Mouse (Mus musculus): ENCODE measurements around the gene Naa80. TPM values are rescaled to one million over a fixed set of nuclear protein-coding genes. Genes with fewer than 3 reads are reported as not detected.
A peak's percentile ranks its signal among the peaks of the same experiment; 100 is the strongest.

The Naa80 gene
- polyA plus RNA-seq, 1 experiment from 2014 or later: 15.1 TPM

DNA sequence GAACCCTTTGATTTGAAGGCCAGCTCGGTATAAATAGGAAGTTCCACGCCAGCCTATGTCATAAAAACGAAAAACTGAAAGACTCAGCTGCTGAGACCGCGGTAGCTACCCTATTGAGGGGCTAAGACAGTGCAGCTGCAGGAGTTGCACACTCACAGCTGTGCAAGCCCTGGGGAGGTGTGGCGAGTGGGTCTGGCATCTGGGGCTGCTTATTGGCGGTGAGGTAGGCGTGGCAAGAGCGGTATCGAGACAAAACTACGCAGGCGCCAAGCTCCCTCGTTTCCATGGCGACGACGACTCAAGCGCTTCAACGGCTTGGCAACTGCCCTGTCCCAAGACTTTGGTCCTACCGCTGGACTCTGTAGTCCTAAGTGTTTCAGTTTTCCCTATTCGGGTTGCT lies 31.7 kb upstream of the Naa80 start, which contains the start of gene Zmynd10:
TSS of gene Zmynd10 (plus strand) at position 273 of the 400 bp plus-strand sequence.
- peak within 1 kb of the TSS; percentile 29 for H3K4me2 ChIP-seq (ENCODE audit: low read depth)
- no peak within 1 kb of the TSS for H3K4me3 ChIP-seq (ENCODE audit: low read depth, low read length)
- peaks cover 2% of the 10 kb centered on the region; the same call in 1 of the 2 replicates for H3K36me3 ChIP-seq (ENCODE audit: control insufficient read depth, insufficient read depth, low read length)
- H3K27ac ChIP-seq (ENCODE audit: low read depth, low read length): no peak within 1 kb of the TSS
- H3K9me3 ChIP-seq (ENCODE audit: control insufficient read depth, low read length): no peaks in the 10 kb centered on the region
- 4% methylated on average over 20 of the region's 20 CpGs for WGBS
- H3K27me3 ChIP-seq (ENCODE audit: control insufficient read depth, insufficient read depth, low read length): peaks cover 24% of the 10 kb centered on the region
- H3K9ac ChIP-seq (ENCODE audit: low read length): no peak within 1 kb of the TSS
- H3K4me1 ChIP-seq (ENCODE audit: control insufficient read depth, insufficient read depth, low read length): peaks cover 28% of the 10 kb centered on the region
- DNase-seq (ENCODE audit: low spot score) (peak; percentile 88), ATAC-seq (ENCODE audit: insufficient read depth, low FRiP score, low TSS enrichment) (peak; percentile 52)

DNA sequence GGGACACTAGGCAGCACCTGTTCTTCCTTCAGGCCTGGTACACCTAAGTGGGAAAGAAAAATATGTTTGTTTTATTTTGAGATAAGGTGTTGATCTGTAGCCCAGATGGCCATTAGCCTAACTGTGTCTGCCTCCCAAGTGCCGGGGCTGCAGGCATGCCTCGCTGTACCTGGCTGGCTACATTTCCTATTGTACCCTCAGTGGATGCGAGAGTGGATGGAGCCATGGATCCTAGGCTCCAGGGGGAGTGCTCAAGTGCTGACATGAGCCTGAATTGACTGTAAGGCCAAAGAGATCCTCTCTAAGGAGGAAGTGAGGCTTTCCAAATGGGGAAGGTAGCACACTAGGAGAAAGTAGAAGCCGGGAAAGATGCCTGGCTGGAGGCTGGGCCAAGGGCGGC lies 30.7 kb upstream of the Naa80 start:
- Histone ChIP-seq H3K27me3 (ENCODE audit: control insufficient read depth, insufficient read depth, low read length) (peaks cover 29% of the 10 kb centered on the region), H3K27ac (ENCODE audit: low read depth, low read length) (no peak overlapping the region)
- 88% methylated on average over 5 of the region's 5 CpGs for WGBS

DNA sequence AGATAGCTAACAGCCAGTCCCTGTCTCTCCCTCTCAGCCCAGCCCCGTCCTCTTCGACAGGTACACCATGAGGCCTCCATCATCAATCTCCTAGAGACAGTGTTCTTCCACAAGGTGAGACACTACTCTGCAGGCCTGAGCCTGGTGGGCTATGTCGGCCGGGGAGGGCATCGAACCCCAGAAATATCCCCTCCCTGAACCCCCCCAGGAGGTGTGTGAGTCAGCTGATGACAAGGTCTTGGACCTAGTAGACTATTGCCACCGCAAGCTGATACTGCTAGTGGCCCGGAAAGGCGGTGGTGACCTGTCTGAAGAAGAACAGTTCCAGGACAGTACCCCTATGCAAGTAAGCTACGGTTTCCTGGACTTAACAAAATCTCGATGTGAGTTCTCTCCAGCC lies 29.9 kb upstream of the Naa80 start:
- peaks cover 26% of the 10 kb centered on the region for H3K4me1 ChIP-seq (ENCODE audit: control insufficient read depth, insufficient read depth, low read length)
- peaks cover 2% of the 10 kb centered on the region; the same call in 1 of the 2 replicates for H3K36me3 ChIP-seq (ENCODE audit: control insufficient read depth, insufficient read depth, low read length)
- WGBS: 88% methylated on average over 10 of the region's 10 CpGs
- H3K4me2 ChIP-seq (ENCODE audit: low read depth): no peak overlapping the region
- no peak overlapping the region for H3K27ac ChIP-seq (ENCODE audit: low read depth, low read length)
- peaks cover 30% of the 10 kb centered on the region for H3K27me3 ChIP-seq (ENCODE audit: control insufficient read depth, insufficient read depth, low read length)
- no peaks in the 10 kb centered on the region for H3K9me3 ChIP-seq (ENCODE audit: control insufficient read depth, low read length)
- ATAC-seq (ENCODE audit: insufficient read depth, low FRiP score, low TSS enrichment) (no peak), DNase-seq (ENCODE audit: low spot score) (no peak)
- no peak overlapping the region for H3K4me3 ChIP-seq (ENCODE audit: low read depth, low read length)
- no peak overlapping the region for H3K9ac ChIP-seq (ENCODE audit: low read length)

More for the DNA sequence above, 30.7 kb upstream of the Naa80 start:
- ATAC-seq (ENCODE audit: insufficient read depth, low FRiP score, low TSS enrichment): no peak
- no peak for DNase-seq (ENCODE audit: low spot score)
- Histone ChIP-seq H3K9ac (ENCODE audit: low read length) (no peak overlapping the region), H3K4me2 (ENCODE audit: low read depth) (no peak overlapping the region), H3K36me3 (ENCODE audit: control insufficient read depth, insufficient read depth, low read length) (peaks cover 2% of the 10 kb centered on the region; the same call in 1 of the 2 replicates), H3K4me1 (ENCODE audit: control insufficient read depth, insufficient read depth, low read length) (peaks cover 21% of the 10 kb centered on the region), H3K4me3 (ENCODE audit: low read depth, low read length) (no peak overlapping the region), H3K9me3 (ENCODE audit: control insufficient read depth, low read length) (no peaks in the 10 kb centered on the region)

DNA sequence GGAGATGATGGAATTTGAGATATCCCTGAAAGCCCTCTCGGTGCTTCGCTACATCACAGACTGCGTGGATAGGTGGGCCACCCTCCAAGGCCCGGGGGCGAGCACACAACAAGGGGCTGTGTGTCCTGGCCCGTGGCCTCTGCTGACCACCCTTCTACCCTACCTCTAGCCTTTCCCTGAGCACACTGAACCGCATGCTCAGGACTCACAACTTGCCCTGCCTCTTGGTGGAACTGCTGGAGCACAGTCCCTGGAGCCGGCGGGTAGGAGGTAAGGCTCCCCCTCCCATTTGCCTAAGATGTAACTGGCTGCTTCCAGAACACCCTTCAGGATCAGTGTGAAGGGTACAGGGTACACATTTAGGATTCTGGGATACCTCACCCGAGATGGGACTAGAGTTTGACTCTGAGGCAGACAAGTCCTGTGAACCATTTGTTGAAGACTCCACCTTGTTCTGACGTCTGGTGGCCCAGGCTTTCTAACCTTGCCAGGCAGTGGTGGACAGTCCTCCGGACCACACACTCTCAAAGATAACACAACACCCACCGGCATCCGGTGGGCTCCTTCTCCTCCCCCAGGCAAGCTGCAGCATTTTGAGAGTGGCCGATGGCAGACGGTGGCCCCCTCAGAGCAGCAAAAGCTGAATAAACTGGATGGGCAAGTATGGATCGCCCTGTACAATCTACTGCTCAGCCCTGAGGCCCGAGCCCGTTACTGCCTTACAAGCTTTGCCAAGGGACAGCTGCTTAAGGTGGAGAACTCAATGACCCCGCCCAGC lies 29.2 kb upstream of the Naa80 start:
- ATAC-seq (ENCODE audit: insufficient read depth, low FRiP score, low TSS enrichment) (no peak), DNase-seq (ENCODE audit: low spot score) (no peak)
- Histone ChIP-seq H3K27me3 (ENCODE audit: control insufficient read depth, insufficient read depth, low read length) (peaks cover 30% of the 10 kb centered on the region), H3K4me2 (ENCODE audit: low read depth) (no peak overlapping the region), H3K27ac (ENCODE audit: low read depth, low read length) (no peak overlapping the region), H3K36me3 (ENCODE audit: control insufficient read depth, insufficient read depth, low read length) (peaks cover 2% of the 10 kb centered on the region; the same call in 1 of the 2 replicates), H3K9me3 (ENCODE audit: control insufficient read depth, low read length) (no peaks in the 10 kb centered on the region), H3K4me3 (ENCODE audit: low read depth, low read length) (no peak overlapping the region), H3K9ac (ENCODE audit: low read length) (no peak overlapping the region), H3K4me1 (ENCODE audit: control insufficient read depth, insufficient read depth, low read length) (peaks cover 27% of the 10 kb centered on the region)
- 91% methylated on average over 20 of the region's 20 CpGs for WGBS

DNA sequence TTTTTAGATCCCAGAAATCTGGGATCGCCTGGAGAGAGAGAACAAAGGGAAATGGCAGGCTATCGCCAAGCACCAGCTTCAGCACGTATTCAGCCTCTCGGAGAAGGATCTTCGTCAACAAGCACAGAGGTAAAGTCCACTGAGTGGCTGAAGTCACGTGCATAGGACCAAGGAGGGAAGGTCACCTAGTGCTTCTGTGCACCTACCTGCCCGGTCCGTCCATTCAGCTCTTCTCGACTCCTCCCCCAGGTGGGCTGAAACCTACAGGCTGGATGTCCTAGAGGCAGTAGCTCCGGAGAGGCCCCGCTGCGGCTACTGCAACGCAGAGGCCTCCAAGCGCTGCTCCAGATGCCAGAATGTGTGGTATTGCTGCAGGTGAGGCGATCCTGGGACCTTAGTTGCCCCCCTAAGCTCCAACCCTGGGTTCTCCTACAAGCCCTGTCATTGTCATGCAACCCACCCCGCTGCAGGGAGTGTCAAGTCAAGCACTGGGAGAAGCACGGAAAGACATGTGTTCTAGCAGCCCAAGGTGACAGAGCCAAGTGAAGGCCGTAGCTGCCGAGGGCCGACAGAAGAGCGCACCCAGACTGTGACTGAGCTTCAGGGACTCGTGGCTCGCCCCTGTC lies 28.1 kb upstream of the Naa80 start:
- DNase-seq (ENCODE audit: low spot score): no peak
- peak overlapping the region; percentile 40; the same call in 1 of the 2 replicates for H3K4me3 ChIP-seq (ENCODE audit: low read depth, low read length)
- H3K9ac ChIP-seq (ENCODE audit: low read length): 0 out of 2 replicates have a peak overlapping the region, but pooled peaks have one; percentile 1
- no peaks in the 10 kb centered on the region for H3K36me3 ChIP-seq (ENCODE audit: control insufficient read depth, insufficient read depth, low read length)
- WGBS: 22% methylated on average over 23 of the region's 23 CpGs
- peak overlapping the region; percentile 70 for H3K4me2 ChIP-seq (ENCODE audit: low read depth)
- H3K9me3 ChIP-seq (ENCODE audit: control insufficient read depth, low read length): no peaks in the 10 kb centered on the region
- ATAC-seq (ENCODE audit: insufficient read depth, low FRiP score, low TSS enrichment): no peak
- no peak overlapping the region for H3K27ac ChIP-seq (ENCODE audit: low read depth, low read length)
- H3K27me3 ChIP-seq (ENCODE audit: control insufficient read depth, insufficient read depth, low read length): peaks cover 30% of the 10 kb centered on the region
- peaks cover 32% of the 10 kb centered on the region for H3K4me1 ChIP-seq (ENCODE audit: control insufficient read depth, insufficient read depth, low read length)

DNA sequence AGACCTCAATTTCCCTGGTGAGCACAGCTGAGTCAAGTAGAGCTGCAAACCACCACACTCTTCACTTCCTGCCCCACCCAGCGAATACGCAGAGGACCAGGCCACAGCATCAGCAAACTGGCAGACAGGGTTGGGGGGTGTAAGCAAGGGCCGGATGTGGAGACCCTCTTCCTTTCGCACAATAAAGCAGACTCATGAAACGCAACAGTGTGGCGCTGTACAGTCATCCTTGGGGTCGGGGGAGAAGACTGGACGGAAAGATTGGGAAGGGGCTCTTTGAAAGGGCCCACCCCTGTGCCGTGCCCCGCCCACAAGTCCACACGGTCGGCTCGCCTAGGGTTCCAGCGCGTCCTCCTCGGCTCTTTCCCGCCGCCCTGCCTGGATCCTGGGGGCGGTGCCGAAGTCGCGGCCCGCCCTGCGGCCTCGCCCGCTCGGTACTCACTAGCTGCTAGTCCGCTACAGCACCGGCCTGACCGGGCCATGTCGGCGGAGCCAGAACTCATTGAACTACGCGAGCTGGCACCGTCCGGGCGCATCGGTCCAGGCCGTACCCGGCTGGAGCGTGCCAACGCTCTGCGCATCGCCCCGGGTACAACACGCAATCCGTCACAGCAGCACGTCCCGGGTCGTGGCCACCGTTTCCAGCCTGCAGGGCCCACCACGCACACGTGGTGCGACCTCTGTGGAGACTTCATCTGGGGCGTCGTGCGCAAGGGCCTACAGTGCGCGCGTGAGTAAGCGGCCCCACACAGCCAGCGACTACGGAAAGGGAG lies 27.4 kb upstream of the Naa80 start, which contains the start of gene Rassf1:
TSS of gene Rassf1 (plus strand) at position 439 of the 773 bp plus-strand sequence.
- 1% methylated on average over 53 of the region's 63 CpGs for WGBS
- Histone ChIP-seq H3K4me1 (ENCODE audit: control insufficient read depth, insufficient read depth, low read length) (peaks cover 39% of the 10 kb centered on the region), H3K27ac (ENCODE audit: low read depth, low read length) (peak within 1 kb of the TSS; percentile 15; the same call in 1 of the 2 replicates), H3K4me2 (ENCODE audit: low read depth) (peak within 1 kb of the TSS; percentile 70), H3K27me3 (ENCODE audit: control insufficient read depth, insufficient read depth, low read length) (peaks cover 30% of the 10 kb centered on the region), H3K4me3 (ENCODE audit: low read depth, low read length) (peak within 1 kb of the TSS; percentile 40), H3K9me3 (ENCODE audit: control insufficient read depth, low read length) (no peaks in the 10 kb centered on the region), H3K9ac (ENCODE audit: low read length) (peak within 1 kb of the TSS; percentile 52), H3K36me3 (ENCODE audit: control insufficient read depth, insufficient read depth, low read length) (no peaks in the 10 kb centered on the region)
- DNase-seq (ENCODE audit: low spot score) (peak; percentile 67), ATAC-seq (ENCODE audit: insufficient read depth, low FRiP score, low TSS enrichment) (no peak)

DNA sequence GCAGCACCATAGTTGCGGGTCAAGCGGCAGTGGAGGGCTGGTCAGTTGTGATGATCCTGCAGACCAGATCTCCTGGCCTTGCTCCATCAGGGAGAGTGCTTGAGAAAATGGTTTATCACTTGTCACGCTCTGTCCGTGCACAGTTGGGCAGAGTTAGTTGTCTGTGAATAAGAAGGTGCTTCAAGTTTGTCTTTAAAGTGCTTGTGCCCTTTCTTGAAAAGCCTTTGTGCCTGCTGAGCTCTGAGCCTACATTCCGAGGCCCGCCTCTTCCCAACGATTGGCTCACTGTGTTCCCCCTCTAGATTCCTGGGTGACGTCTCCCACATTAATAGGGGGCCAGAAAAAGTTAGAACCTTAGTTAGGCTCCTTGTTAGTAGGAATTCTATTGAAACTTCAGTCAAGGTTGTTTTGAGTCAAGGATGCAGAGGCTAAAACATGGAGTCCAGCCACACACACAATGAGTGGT lies 26.8 kb upstream of the Naa80 start:
- Histone ChIP-seq H3K36me3 (ENCODE audit: control insufficient read depth, insufficient read depth, low read length) (no peaks in the 10 kb centered on the region), H3K9ac (ENCODE audit: low read length) (peak overlapping the region; percentile 52), H3K4me1 (ENCODE audit: control insufficient read depth, insufficient read depth, low read length) (peaks cover 37% of the 10 kb centered on the region), H3K4me3 (ENCODE audit: low read depth, low read length) (peak overlapping the region; percentile 40), H3K27ac (ENCODE audit: low read depth, low read length) (peak overlapping the region; percentile 15; the same call in 1 of the 2 replicates), H3K27me3 (ENCODE audit: control insufficient read depth, insufficient read depth, low read length) (peaks cover 30% of the 10 kb centered on the region), H3K9me3 (ENCODE audit: control insufficient read depth, low read length) (no peaks in the 10 kb centered on the region), H3K4me2 (ENCODE audit: low read depth) (peak overlapping the region; percentile 70)
- ATAC-seq (ENCODE audit: insufficient read depth, low FRiP score, low TSS enrichment) (no peak), DNase-seq (ENCODE audit: low spot score) (no peak)
- WGBS: 10% methylated on average over 8 of the region's 8 CpGs

GRCm38 (mm10) chr9:107552690-107553393 lies 25.8 kb upstream of the Naa80 start:
- peaks cover 5% of the 10 kb centered on the region for H3K36me3 ChIP-seq (ENCODE audit: control insufficient read depth, insufficient read depth, low read length)
- peaks cover 30% of the 10 kb centered on the region for H3K27me3 ChIP-seq (ENCODE audit: control insufficient read depth, insufficient read depth, low read length)
- DNase-seq (ENCODE audit: low spot score): no peak
- H3K4me1 ChIP-seq (ENCODE audit: control insufficient read depth, insufficient read depth, low read length): peaks cover 31% of the 10 kb centered on the region
- no peak overlapping the region for H3K9ac ChIP-seq (ENCODE audit: low read length)
- ATAC-seq (ENCODE audit: insufficient read depth, low FRiP score, low TSS enrichment): no peak
- 77% methylated on average over 5 of the region's 5 CpGs for WGBS
- no peak overlapping the region; the same call in 1 of the 2 replicates for H3K4me2 ChIP-seq (ENCODE audit: low read depth)
- no peak overlapping the region for H3K27ac ChIP-seq (ENCODE audit: low read depth, low read length)
- H3K9me3 ChIP-seq (ENCODE audit: control insufficient read depth, low read length): no peaks in the 10 kb centered on the region
- H3K4me3 ChIP-seq (ENCODE audit: low read depth, low read length): no peak overlapping the region

Measured in neural tube, embryonic 11.5 days (tissue).